Mouse (Mus musculus) naive thymus-derived CD4-positive, alpha-beta T cell, adult 2 months (primary cell): Measurements from ENCODE around the gene Cox6b1.

Source experiments
- DNase-seq: peaks from one replicate; pipeline ENCODE4 v3.0.0-alpha.2; 2011; ENCODE audit warnings: low read depth

The Cox6b1 gene

GRCm38 (mm10) chr7:30585170-30585569 is 40.8 kb downstream of the Cox6b1 start:
- no peak for DNase-seq

GRCm38 (mm10) chr7:30584339-30584738 is 41.6 kb downstream of the Cox6b1 start:
- no peak for DNase-seq

- DNase-seq, result no peak
Observed at GRCm38 (mm10) chr7:30581547-30581946, 44.4 kb downstream of the Cox6b1 start.

- DNase-seq, result no peak
Observed at GRCm38 (mm10) chr7:30579950-30580349, 46.0 kb downstream of the Cox6b1 start.

- DNase-seq, result no peak
Observed at GRCm38 (mm10) chr7:30572969-30573368, 53.0 kb downstream of the Cox6b1 start.

GRCm38 (mm10) chr7:30572389-30572788 is 53.6 kb downstream of the Cox6b1 start:
- no peak for DNase-seq

- no peak for DNase-seq
Observed at GRCm38 (mm10) chr7:30567555-30567954, 58.4 kb downstream of the Cox6b1 start.
